Mouse (Mus musculus) kidney, embryonic 14.5 days (tissue): ENCODE results near the gene Crip2. TPM values are rescaled to one million over a fixed set of nuclear protein-coding genes. Genes with fewer than 3 reads are reported as not detected.

Experiments
- ATAC-seq: fragments of 200-750 bp; cut with Nextera tagmentation; 2 replicates; pipeline ENCODE4 v1.8.0; 2017; ENCODE audit warnings: moderate number of reproducible peaks, mild to moderate bottlenecking, moderate TSS enrichment, moderate library complexity; ENCODE audit not compliant: low FRiP score, low TSS enrichment
- H3K27ac ChIP-seq: fragments of 300-500 bp; sonication (generic); 2 replicates; pipeline ENCODE4 v1.5.1; 2014; ENCODE audit warnings: low read depth, mild to moderate bottlenecking, low read length, moderate library complexity, mixed read lengths
- H3K27me3 ChIP-seq: fragments of 300-500 bp; sonication (generic); 2 replicates; pipeline ENCODE4 v1.6.1; 2014; ENCODE audit warnings: mild to moderate bottlenecking, low read length; ENCODE audit not compliant: control insufficient read depth, insufficient read depth
- H3K36me3 ChIP-seq: fragments of 300-500 bp; sonication (generic); 2 replicates; pipeline ENCODE4 v1.6.1; 2014; ENCODE audit warnings: low read length, mixed read lengths; ENCODE audit not compliant: control insufficient read depth, insufficient read depth
- H3K4me1 ChIP-seq: fragments of 300-500 bp; sonication (generic); 2 replicates; pipeline ENCODE4 v1.6.1; 2014; ENCODE audit warnings: low read length, mixed read lengths; ENCODE audit not compliant: control insufficient read depth, insufficient read depth
- H3K4me2 ChIP-seq: fragments of 300-500 bp; sonication (generic); replicated peaks from 2 replicates; pipeline ENCODE4 v1.6.1; 2014; ENCODE audit warnings: low read depth, mild to moderate bottlenecking, low read length
- H3K4me3 ChIP-seq: fragments of 300-500 bp; sonication (generic); 2 replicates; pipeline ENCODE4 v1.5.1; 2014; ENCODE audit warnings: mild to moderate bottlenecking, low read length
- H3K9ac ChIP-seq: fragments of 300-500 bp; sonication (generic); 2 replicates; pipeline ENCODE4 v1.6.1; 2014; ENCODE audit warnings: low read depth, mild to moderate bottlenecking, low read length, moderate library complexity
- H3K9me3 ChIP-seq: fragments of 300-500 bp; sonication (generic); 2 replicates; pipeline ENCODE4 v1.6.1; 2016; ENCODE audit warnings: low read length; ENCODE audit not compliant: control insufficient read depth
- WGBS: fragments of 180-500 bp; shearing (Covaris S2); extraction: QIAGEN DNeasy Blood & Tissue Kit; methylation state at CpG from one replicate; pipeline ENCODE4 v1.1.7; 2014; 5-methylcytosine and 5-hydroxymethylcytosine counted together
- polyA plus RNA-seq: library from polyadenylated mRNA; unstranded; fragments of >200 nt; fragmentation: Nextera tagmentation; extraction: Ambion mirVana; gene quantifications from 2 replicates; pipeline ENCODE4 v1.2.1, GENCODE M21; 2014

The Crip2 gene
- polyA plus RNA-seq, 1 experiment from 2014 or later = 174 TPM

- no peak overlapping the region for H3K9ac ChIP-seq
- no peak overlapping the region for H3K27ac ChIP-seq
- ATAC-seq = no peak
- H3K27me3 ChIP-seq = no peaks in the 10 kb centered on the region
- H3K9me3 ChIP-seq = no peaks in the 10 kb centered on the region
- H3K36me3 ChIP-seq = no peaks in the 10 kb centered on the region
- no peak overlapping the region for H3K4me3 ChIP-seq
- H3K4me2 ChIP-seq = no peak overlapping the region
- WGBS = 71% methylated on average over 3 of the region's 3 CpGs
- H3K4me1 ChIP-seq = peaks cover 11% of the 10 kb centered on the region; the same call in 1 of the 2 replicates
Observed at GRCm38 (mm10) chr12:113149896-113150295, 9.9 kb downstream of the Crip2 start.

GRCm38 (mm10) chr12:113150591-113150990, 10.6 kb downstream of the Crip2 start:
- no peak for ATAC-seq
- Histone ChIP-seq H3K4me1 (peaks cover 17% of the 10 kb centered on the region; the same call in 1 of the 2 replicates), H3K27me3 (no peaks in the 10 kb centered on the region), H3K27ac (no peak overlapping the region), H3K9ac (no peak overlapping the region), H3K9me3 (no peaks in the 10 kb centered on the region), H3K36me3 (no peaks in the 10 kb centered on the region), H3K4me2 (no peak overlapping the region), H3K4me3 (no peak overlapping the region)
- WGBS = 80% methylated on average over 4 of the region's 4 CpGs

- H3K4me3 ChIP-seq = no peak overlapping the region
- H3K27ac ChIP-seq = no peak overlapping the region
- no peaks in the 10 kb centered on the region for H3K9me3 ChIP-seq
- H3K27me3 ChIP-seq = no peaks in the 10 kb centered on the region
- no peak overlapping the region for H3K9ac ChIP-seq
- H3K4me1 ChIP-seq = peaks cover 17% of the 10 kb centered on the region; the same call in 1 of the 2 replicates
- 67% methylated on average over 8 of the region's 8 CpGs for WGBS
- H3K4me2 ChIP-seq = no peak overlapping the region
- no peak for ATAC-seq
- H3K36me3 ChIP-seq = no peaks in the 10 kb centered on the region
Observed at GRCm38 (mm10) chr12:113151046-113151445, 11.0 kb downstream of the Crip2 start.

GRCm38 (mm10) chr12:113151661-113152271, 11.7 kb downstream of the Crip2 start:
- no peaks in the 10 kb centered on the region for H3K9me3 ChIP-seq
- WGBS = under 1% methylated on average over 36 of the region's 36 CpGs
- no peaks in the 10 kb centered on the region for H3K36me3 ChIP-seq
- H3K9ac ChIP-seq = peak overlapping the region; percentile 5
- peaks cover 17% of the 10 kb centered on the region; the same call in 1 of the 2 replicates for H3K4me1 ChIP-seq
- no peaks in the 10 kb centered on the region for H3K27me3 ChIP-seq
- no peak overlapping the region for H3K27ac ChIP-seq
- no peak for ATAC-seq
- H3K4me3 ChIP-seq = peak overlapping the region; percentile 41
- peak overlapping the region; percentile 60 for H3K4me2 ChIP-seq

- ATAC-seq = no peak
- WGBS = 27% methylated on average over 19 of the region's 19 CpGs
- Histone ChIP-seq H3K9ac (peak overlapping the region; percentile 5), H3K4me3 (peak overlapping the region; percentile 41), H3K4me2 (peak overlapping the region; percentile 60), H3K4me1 (peaks cover 21% of the 10 kb centered on the region; the same call in 1 of the 2 replicates), H3K36me3 (no peaks in the 10 kb centered on the region), H3K27ac (no peak overlapping the region), H3K27me3 (no peaks in the 10 kb centered on the region), H3K9me3 (no peaks in the 10 kb centered on the region)
Observed at GRCm38 (mm10) chr12:113152272-113152661, 12.2 kb downstream of the Crip2 start.

GRCm38 (mm10) chr12:113152991-113153525, 13.0 kb downstream of the Crip2 start:
- Histone ChIP-seq H3K36me3 (no peaks in the 10 kb centered on the region), H3K27me3 (no peaks in the 10 kb centered on the region), H3K9me3 (no peaks in the 10 kb centered on the region), H3K9ac (no peak overlapping the region), H3K4me3 (no peak overlapping the region), H3K4me2 (no peak overlapping the region), H3K4me1 (peaks cover 25% of the 10 kb centered on the region; the same call in 1 of the 2 replicates), H3K27ac (no peak overlapping the region)
- no peak for ATAC-seq
- 80% methylated on average over 6 of the region's 6 CpGs for WGBS

GRCm38 (mm10) chr12:113153971-113154370, 13.9 kb downstream of the Crip2 start:
- Histone ChIP-seq H3K9ac (no peak overlapping the region), H3K4me1 (peaks cover 25% of the 10 kb centered on the region; the same call in 1 of the 2 replicates), H3K36me3 (no peaks in the 10 kb centered on the region; the same call in 1 of the 2 replicates), H3K4me3 (no peak overlapping the region), H3K27me3 (no peaks in the 10 kb centered on the region), H3K27ac (no peak overlapping the region), H3K9me3 (no peaks in the 10 kb centered on the region), H3K4me2 (no peak overlapping the region)
- ATAC-seq = no peak
- WGBS = 90% methylated on average over 7 of the region's 7 CpGs

GRCm38 (mm10) chr12:113154747-113155075, 14.7 kb downstream of the Crip2 start:
- no peaks in the 10 kb centered on the region; the same call in 1 of the 2 replicates for H3K36me3 ChIP-seq
- H3K9me3 ChIP-seq = no peaks in the 10 kb centered on the region
- peaks cover 25% of the 10 kb centered on the region; the same call in 1 of the 2 replicates for H3K4me1 ChIP-seq
- WGBS = 79% methylated on average over 6 of the region's 6 CpGs
- peak overlapping the region; percentile 88 for H3K4me2 ChIP-seq
- H3K9ac ChIP-seq = no peak overlapping the region
- peak overlapping the region; percentile 42 for H3K4me3 ChIP-seq
- no peak for ATAC-seq
- no peaks in the 10 kb centered on the region for H3K27me3 ChIP-seq
- H3K27ac ChIP-seq = peak overlapping the region; percentile 91

GRCm38 (mm10) chr12:113155076-113155771, 15.2 kb downstream of the Crip2 start:
- peak overlapping the region; percentile 91 for H3K27ac ChIP-seq
- peak; percentile 0; the same call in 1 of the 2 replicates for ATAC-seq
- no peaks in the 10 kb centered on the region for H3K9me3 ChIP-seq
- H3K27me3 ChIP-seq = no peaks in the 10 kb centered on the region
- H3K9ac ChIP-seq = peak overlapping the region; percentile 63
- peak overlapping the region; percentile 88 for H3K4me2 ChIP-seq
- no peaks in the 10 kb centered on the region; the same call in 1 of the 2 replicates for H3K36me3 ChIP-seq
- H3K4me1 ChIP-seq = peaks cover 25% of the 10 kb centered on the region; the same call in 1 of the 2 replicates
- 2% methylated on average over 32 of the region's 32 CpGs for WGBS
- peak overlapping the region; percentile 42 for H3K4me3 ChIP-seq
